7 mouse cellular contexts compared by ENCODE assay signal in genomic region chr13:98298833-98299758, GRCm38 (mm10). TPM values are rescaled to one million over a fixed set of nuclear protein-coding genes. Genes with fewer than 3 reads are reported as not detected.
DNase-seq lines count a peak whose midpoint lies in the region; ATAC-seq and TF ChIP-seq lines count a peak whose summit lies in the region.

No protein-coding gene starts in this region.

- ATAC-seq in intestine, embryonic 14.5 days (replicated peaks; ENCODE audit: low FRiP score, low TSS enrichment, low read depth): peak; percentile 75
- peak; percentile 84 for ATAC-seq in midbrain, embryonic 11.5 days (ENCODE audit: low FRiP score)

- DNase-seq in adrenal gland, adult (ENCODE audit: inconsistent age in 2 of 2, low spot score in 1 of 2): peak; percentile 68 to 90
- DNase-seq in gastrocnemius, postnatal 10 days: peak; percentile 73
- peak; percentile 95 for DNase-seq in intestine, embryonic 14.5 days (ENCODE audit: low spot score)
- DNase-seq in left cerebral cortex, postnatal 14 days (ENCODE audit: low spot score in 2 of 2): peak; percentile 83 to 90
- peak; percentile 99 for DNase-seq in midbrain, embryonic 11.5 days (ENCODE audit: low spot score, missing footprints)
- peak; percentile 35 for DNase-seq in skeletal muscle tissue, adult 2 months (ENCODE audit: low read depth, low spot score)

- no peak overlapping the region for H3K4me2 ChIP-seq in intestine, embryonic 14.5 days (ENCODE audit: low read length)
- H3K4me2 ChIP-seq in midbrain, embryonic 11.5 days: 0 out of 2 replicates have a peak overlapping the region, but pooled peaks have one; percentile 15

- H3K4me1 ChIP-seq in cortical plate, adult 2 months (ENCODE audit: control insufficient read depth, insufficient read depth, low read length): no peaks in the 10 kb centered on the region
- peaks cover 3% of the 10 kb centered on the region; the same call in 1 of the 2 replicates for H3K4me1 ChIP-seq in intestine, embryonic 14.5 days (replicated peaks; ENCODE audit: control insufficient read depth, insufficient read depth, low read length)
- no peaks in the 10 kb centered on the region for H3K4me1 ChIP-seq in midbrain, embryonic 11.5 days (ENCODE audit: control insufficient read depth, insufficient read depth, low read length)

- WGBS in intestine, embryonic 14.5 days: 52% methylated on average over 21 of the region's 21 CpGs
- WGBS in midbrain, embryonic 11.5 days: 56% methylated on average over 21 of the region's 21 CpGs

- no peak overlapping the region for H3K27ac ChIP-seq in cortical plate, adult 2 months (ENCODE audit: insufficient read depth, low read length)
- no peak overlapping the region for H3K27ac ChIP-seq in intestine, embryonic 14.5 days (ENCODE audit: low read depth)
- H3K27ac ChIP-seq in midbrain, embryonic 11.5 days (ENCODE audit: low read depth, low read length): no peak overlapping the region

- no peaks in the 10 kb centered on the region for H3K9me3 ChIP-seq in intestine, embryonic 14.5 days (ENCODE audit: control insufficient read depth, low read length)
- no peaks in the 10 kb centered on the region for H3K9me3 ChIP-seq in midbrain, embryonic 11.5 days (ENCODE audit: control insufficient read depth, low read length)

- no peaks in the 10 kb centered on the region for H3K36me3 ChIP-seq in intestine, embryonic 14.5 days (ENCODE audit: control insufficient read depth, insufficient read depth, low read length)
- H3K36me3 ChIP-seq in midbrain, embryonic 11.5 days (ENCODE audit: control insufficient read depth, insufficient read depth, low read length): no peaks in the 10 kb centered on the region

- no peaks in the 10 kb centered on the region for H3K27me3 ChIP-seq in intestine, embryonic 14.5 days (replicated peaks; ENCODE audit: control insufficient read depth, insufficient read depth, low read length)
- H3K27me3 ChIP-seq in midbrain, embryonic 11.5 days (ENCODE audit: control insufficient read depth, insufficient read depth, low read length): no peaks in the 10 kb centered on the region

- intact Hi-C loops in left cerebral cortex, postnatal 14 days (cut with DNase I): loop anchor here (5.0 kb wide), 1 partner anchor 37 kb away; the partner anchor contains the start of genes Ankra2 and Utp15

- no peak overlapping the region for H3K9ac ChIP-seq in intestine, embryonic 14.5 days (ENCODE audit: low read length)
- peak overlapping the region; percentile 44; the same call in 1 of the 2 replicates for H3K9ac ChIP-seq in midbrain, embryonic 11.5 days (ENCODE audit: low read length)

- no peak overlapping the region for H3K4me3 ChIP-seq in cortical plate, adult 2 months (ENCODE audit: insufficient read depth, low read length)
- no peak overlapping the region for H3K4me3 ChIP-seq in intestine, embryonic 14.5 days (ENCODE audit: low read depth, low read length)
- H3K4me3 ChIP-seq in midbrain, embryonic 11.5 days (ENCODE audit: low read depth, low read length): no peak overlapping the region

- no peak for TF ChIP-seq POLR2A in cortical plate, adult 2 months (IDR thresholded peaks at IDR 0.05; ENCODE audit: extremely low read depth, insufficient read depth, low read length)

- TF ChIP-seq CTCF in cortical plate, adult 2 months (IDR thresholded peaks at IDR 0.05; ENCODE audit: extremely low read depth, insufficient read depth, low read length): peak; percentile 82

RNA-seq across cellular contexts. Expression of gene Btf3, which starts 17.7 kb away (rescaled TPM):
- 283 and 307 TPM in 2 replicates for polyA plus RNA-seq in cortical plate, adult 2 months (2012; rRNA removed)
- total RNA-seq in gastrocnemius, postnatal 10 days (2021): 100 to 1,000 TPM; 311 to 330 TPM
- 708 and 729 TPM in 2 replicates for polyA plus RNA-seq in intestine, embryonic 14.5 days (2014; fragmentation: Nextera tagmentation; extraction: Ambion mirVana)
- total RNA-seq in left cerebral cortex, postnatal 14 days (2021): 100 to 1,000 TPM; 185 to 191 TPM
- 823 and 852 TPM in 2 replicates for polyA plus RNA-seq in midbrain, embryonic 11.5 days (2014; fragmentation: Nextera tagmentation; extraction: Ambion mirVana)

RNA-seq across cellular contexts. Expression of gene Gm21976, which starts 19.4 kb away (rescaled TPM):
- polyA plus RNA-seq in cortical plate, adult 2 months (2012; rRNA removed): not detected in 2 replicates
- not detected for total RNA-seq in gastrocnemius, postnatal 10 days (2021)
- not detected in 2 replicates for polyA plus RNA-seq in intestine, embryonic 14.5 days (2014; fragmentation: Nextera tagmentation; extraction: Ambion mirVana)
- not detected for total RNA-seq in left cerebral cortex, postnatal 14 days (2021)
- polyA plus RNA-seq in midbrain, embryonic 11.5 days (2014; fragmentation: Nextera tagmentation; extraction: Ambion mirVana): not detected in 2 replicates

RNA-seq across cellular contexts. Expression of gene Ankra2, which starts 36.2 kb away (rescaled TPM):
- polyA plus RNA-seq in cortical plate, adult 2 months (2012; rRNA removed): 50.5 and 51.9 TPM in 2 replicates
- total RNA-seq in gastrocnemius, postnatal 10 days (2021): 10 to 100 TPM; 16.0 to 17.3 TPM
- polyA plus RNA-seq in intestine, embryonic 14.5 days (2014; fragmentation: Nextera tagmentation; extraction: Ambion mirVana): 26.4 and 29.0 TPM in 2 replicates
- 10 to 100 TPM; 48.7 to 53.4 TPM for total RNA-seq in left cerebral cortex, postnatal 14 days (2021)
- polyA plus RNA-seq in midbrain, embryonic 11.5 days (2014; fragmentation: Nextera tagmentation; extraction: Ambion mirVana): 40.6 and 41.9 TPM in 2 replicates

RNA-seq across cellular contexts. Expression of gene Utp15, which starts 36.3 kb away (rescaled TPM):
- 20.1 and 22.6 TPM in 2 replicates for polyA plus RNA-seq in cortical plate, adult 2 months (2012; rRNA removed)
- total RNA-seq in gastrocnemius, postnatal 10 days (2021): 1 to 10 TPM; 5.2 to 6.4 TPM
- polyA plus RNA-seq in intestine, embryonic 14.5 days (2014; fragmentation: Nextera tagmentation; extraction: Ambion mirVana): 39.6 and 44.3 TPM in 2 replicates
- 10 to 100 TPM; 18.1 to 18.8 TPM for total RNA-seq in left cerebral cortex, postnatal 14 days (2021)
- polyA plus RNA-seq in midbrain, embryonic 11.5 days (2014; fragmentation: Nextera tagmentation; extraction: Ambion mirVana): 40.4 and 42.9 TPM in 2 replicates

RNA-seq across cellular contexts. Expression of gene Foxd1, which starts 54.9 kb away (rescaled TPM):
- polyA plus RNA-seq in cortical plate, adult 2 months (2012; rRNA removed): 0.59 and 1.0 TPM in 2 replicates
- total RNA-seq in gastrocnemius, postnatal 10 days (2021): under 1 TPM; 0.28 to 0.36 TPM
- not detected in 2 replicates for polyA plus RNA-seq in intestine, embryonic 14.5 days (2014; fragmentation: Nextera tagmentation; extraction: Ambion mirVana)
- total RNA-seq in left cerebral cortex, postnatal 14 days (2021): 1 to 10 TPM; 1.7 to 2.0 TPM
- 4.4 and 5.2 TPM in 2 replicates for polyA plus RNA-seq in midbrain, embryonic 11.5 days (2014; fragmentation: Nextera tagmentation; extraction: Ambion mirVana)

Comparison
In these comparisons a context has a peak if more than half of its experiments do, and no peak if none do; other contexts are left out.
1. DNase-seq: peak in every context shown above with its lines; median percentile 99 in midbrain, embryonic 11.5 days; 95 in intestine, embryonic 14.5 days; 86 in left cerebral cortex, postnatal 14 days; 79 in adrenal gland, adult; 73 in gastrocnemius, postnatal 10 days; 35 in skeletal muscle tissue, adult 2 months.